Mouse (Mus musculus) lung, embryonic 14.5 days (tissue): ENCODE results near the gene Zswim1. TPM values are rescaled to one million over a fixed set of nuclear protein-coding genes. Genes with fewer than 3 reads are reported as not detected.

Source experiments
- ATAC-seq: fragments of 200-750 bp; cut with Nextera tagmentation; 2 replicates; pipeline ENCODE4 v1.8.0; 2017; ENCODE audit warnings: mild to moderate bottlenecking, moderate TSS enrichment, moderate library complexity; ENCODE audit not compliant: insufficient read depth
- DNase-seq: peaks from one replicate; pipeline ENCODE4 v3.0.0-alpha.2; 2015
- H3K27ac ChIP-seq: fragments of 300-500 bp; sonication (generic); 2 replicates; pipeline ENCODE4 v1.5.1; 2014; ENCODE audit warnings: low read depth, mild to moderate bottlenecking, moderate library complexity
- H3K27me3 ChIP-seq: fragments of 300-500 bp; sonication (generic); 2 replicates; pipeline ENCODE4 v1.6.1; 2014; ENCODE audit warnings: low read length, control low read depth; ENCODE audit not compliant: insufficient read depth
- H3K36me3 ChIP-seq: fragments of 300-500 bp; sonication (generic); 2 replicates; pipeline ENCODE4 v1.6.1; 2014; ENCODE audit warnings: control low read depth; ENCODE audit not compliant: insufficient read depth
- H3K4me1 ChIP-seq: fragments of 300-500 bp; sonication (generic); 2 replicates; pipeline ENCODE4 v1.6.1; 2014; ENCODE audit warnings: antibody characterized with exemption, control low read depth; ENCODE audit not compliant: insufficient read depth
- H3K4me2 ChIP-seq: fragments of 300-500 bp; sonication (generic); 2 replicates; pipeline ENCODE4 v1.6.1; 2014; ENCODE audit warnings: mild to moderate bottlenecking
- H3K4me3 ChIP-seq: fragments of 300-500 bp; sonication (generic); 2 replicates; pipeline ENCODE4 v1.5.1; 2014; ENCODE audit warnings: low read depth, low read length
- H3K9ac ChIP-seq: fragments of 300-500 bp; sonication (generic); 2 replicates; pipeline ENCODE4 v1.6.1; 2014
- H3K9me3 ChIP-seq: fragments of 300-500 bp; sonication (generic); 2 replicates; pipeline ENCODE4 v1.6.1; 2016; ENCODE audit warnings: low read depth, low read length, control low read depth
- CTCF ChIP-seq: IDR thresholded peaks from 2 replicates; pipeline ENCODE4 v1.5.1; 2016; ENCODE audit warnings: antibody characterized with exemption, low read depth
- WGBS: fragments of 180-500 bp; shearing (Covaris S2); extraction: QIAGEN DNeasy Blood & Tissue Kit; methylation state at CpG from one replicate; pipeline ENCODE4 v1.1.7; 2014; 5-methylcytosine and 5-hydroxymethylcytosine counted together
- polyA plus RNA-seq: library from polyadenylated mRNA; unstranded; fragments of >200 nt; fragmentation: Nextera tagmentation; extraction: Ambion mirVana; gene quantifications from 2 replicates; pipeline ENCODE4 v1.2.1, GENCODE M21; 2014

Gene Zswim1
- polyA plus RNA-seq, 1 experiment from 2014 or later, result 21.1 TPM

DNA sequence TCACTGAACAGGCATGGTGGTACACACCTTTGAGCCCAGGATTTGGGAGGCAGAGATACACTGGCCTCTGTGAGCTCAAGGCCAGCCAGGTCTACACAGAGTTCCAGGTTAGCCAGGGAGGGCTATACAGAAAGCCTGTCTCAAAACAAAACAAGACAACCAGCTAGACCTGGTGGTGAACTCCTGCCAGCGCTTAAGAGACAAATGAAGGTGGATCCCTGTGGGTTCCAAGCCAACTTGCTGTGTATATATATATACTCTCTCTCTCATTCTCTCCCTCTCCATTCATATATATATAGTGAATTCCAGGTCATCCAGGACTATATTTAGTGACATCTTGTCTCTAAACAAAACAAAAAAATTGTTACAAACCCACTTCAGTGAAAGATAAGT, 18.6 kb upstream of the Zswim1 start:
- TF ChIP-seq CTCF, result no peak
- Histone ChIP-seq H3K4me1 (peaks cover 5% of the 10 kb centered on the region), H3K27ac (no peak overlapping the region), H3K27me3 (no peaks in the 10 kb centered on the region), H3K36me3 (peaks cover 22% of the 10 kb centered on the region; the same call in 1 of the 2 replicates), H3K4me3 (peak overlapping the region; percentile 81), H3K9ac (peak overlapping the region; percentile 81), H3K4me2 (peak overlapping the region; percentile 88), H3K9me3 (no peaks in the 10 kb centered on the region)
- no peak for DNase-seq
- no peak for ATAC-seq
- 50% methylated on average over 1 of the region's 1 CpGs for WGBS

DNA sequence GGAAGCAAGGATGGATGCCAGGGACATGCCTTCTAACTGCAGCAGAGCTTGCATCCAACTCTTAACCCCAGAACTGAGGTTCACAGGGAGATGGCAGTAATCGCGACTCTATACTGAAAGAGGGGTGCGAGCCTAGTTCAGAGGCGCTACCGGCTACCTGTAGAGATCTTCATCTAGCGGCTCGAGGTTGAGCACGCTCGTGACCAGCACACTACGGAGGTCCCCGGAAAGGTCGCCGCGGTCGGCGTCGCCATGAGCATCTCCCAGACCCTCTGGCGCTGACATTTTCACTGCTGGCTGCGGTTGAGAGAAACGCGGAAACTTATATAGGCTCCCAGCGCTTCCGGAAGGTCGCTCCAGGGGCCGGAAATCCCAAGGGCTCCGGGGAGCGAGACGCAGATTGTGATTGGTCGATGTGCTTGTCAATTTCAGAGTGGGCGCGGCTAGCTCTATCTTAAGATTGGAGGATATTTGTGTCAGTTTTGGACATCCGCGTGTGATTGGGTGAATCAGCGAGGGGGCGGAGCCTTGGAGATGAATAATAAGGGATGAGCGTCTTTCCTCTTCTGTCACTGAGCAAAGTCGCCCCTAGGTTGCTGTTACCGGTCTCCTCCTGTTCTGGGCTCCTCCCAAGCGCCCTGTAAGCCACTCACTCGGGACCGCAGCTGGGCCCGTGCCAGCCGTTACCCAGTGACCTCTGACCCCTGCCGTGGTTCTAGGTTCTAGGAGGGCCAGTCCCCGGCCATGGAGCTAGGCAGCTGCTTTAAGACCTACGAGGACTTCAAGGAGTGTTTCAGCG, 17.8 kb upstream of the Zswim1 start, which contains the start of the genes Acot8 and Zswim3:
TSS of gene Acot8 (minus strand) at position 350 of the 799 bp plus-strand sequence.
TSS of gene Zswim3 (plus strand) at position 566 of the 799 bp plus-strand sequence.
- ATAC-seq (peak; percentile 97), DNase-seq (peak; percentile 100)

DNA sequence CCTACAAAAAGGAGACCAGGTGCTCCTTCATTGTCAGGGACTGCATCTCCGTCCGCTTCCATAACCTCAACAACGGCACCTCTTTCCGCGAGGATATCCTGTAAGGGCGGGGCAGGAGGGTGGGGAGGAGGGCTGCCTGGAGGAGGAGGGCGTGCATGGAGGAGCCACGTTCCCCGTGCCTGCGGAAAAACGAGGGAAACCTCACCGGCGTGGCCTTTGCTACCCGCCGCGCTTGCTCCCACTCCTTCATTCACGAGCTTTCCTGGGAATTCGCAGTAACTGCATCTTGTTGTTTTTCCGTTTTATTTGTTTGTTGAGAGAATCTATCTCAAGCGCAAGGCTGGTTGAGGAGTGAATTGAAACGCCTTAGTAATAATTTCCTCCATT, 17.2 kb upstream of the Zswim1 start:
- H3K9ac ChIP-seq, result peak overlapping the region; percentile 69
- TF ChIP-seq CTCF, result no peak
- DNase-seq (no peak), ATAC-seq (peak; percentile 44)
- H3K27me3 ChIP-seq, result no peaks in the 10 kb centered on the region
- H3K9me3 ChIP-seq, result no peaks in the 10 kb centered on the region
- WGBS, result 2% methylated on average over 21 of the region's 21 CpGs
- peaks cover 5% of the 10 kb centered on the region for H3K4me1 ChIP-seq
- H3K27ac ChIP-seq, result peak overlapping the region; percentile 82
- peak overlapping the region; percentile 81 for H3K4me3 ChIP-seq
- H3K36me3 ChIP-seq, result peaks cover 11% of the 10 kb centered on the region; the same call in 1 of the 2 replicates
- peak overlapping the region; percentile 88 for H3K4me2 ChIP-seq

More for the DNA sequence above, 17.8 kb upstream of the Zswim1 start, which contains the start of the genes Acot8 and Zswim3:
- peak within 1 kb of the TSS; percentile 81 for H3K9ac ChIP-seq
- peak within 1 kb of the TSS; percentile 88 for H3K4me2 ChIP-seq
- H3K27ac ChIP-seq, result peak within 1 kb of the TSS; percentile 82
- peak within 1 kb of the TSS; percentile 81 for H3K4me3 ChIP-seq
- peaks cover 15% of the 10 kb centered on the region; the same call in 1 of the 2 replicates for H3K36me3 ChIP-seq
- H3K27me3 ChIP-seq, result no peaks in the 10 kb centered on the region
- H3K4me1 ChIP-seq, result peaks cover 5% of the 10 kb centered on the region
- WGBS, result under 1% methylated on average over 47 of the region's 47 CpGs
- TF ChIP-seq CTCF, result no peak
- H3K9me3 ChIP-seq, result no peaks in the 10 kb centered on the region

DNA sequence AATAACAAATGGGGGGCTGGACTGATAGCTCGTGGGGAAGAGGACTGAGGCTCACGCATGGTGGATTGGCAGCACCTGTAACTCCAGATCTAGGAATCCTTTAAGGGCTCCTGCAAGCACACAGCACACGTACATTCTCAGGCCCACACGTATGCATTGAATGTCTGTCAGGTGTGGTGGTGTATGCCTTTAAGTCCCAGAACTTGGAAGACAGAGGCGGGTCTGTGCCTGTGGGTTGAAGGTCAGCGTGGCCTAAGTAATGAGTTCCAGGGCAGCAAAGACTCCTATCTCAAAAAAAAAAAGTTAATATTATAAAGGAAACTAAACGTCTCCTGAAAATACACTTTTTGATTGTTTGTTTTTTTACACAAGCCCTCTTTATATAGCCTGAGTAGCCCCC, 15.9 kb upstream of the Zswim1 start:
- Histone ChIP-seq H3K27ac (no peak overlapping the region), H3K4me3 (no peak overlapping the region), H3K27me3 (no peaks in the 10 kb centered on the region), H3K4me1 (peaks cover 5% of the 10 kb centered on the region), H3K9ac (no peak overlapping the region), H3K36me3 (peaks cover 9% of the 10 kb centered on the region; the same call in 1 of the 2 replicates), H3K9me3 (no peaks in the 10 kb centered on the region), H3K4me2 (no peak overlapping the region; the same call in 1 of the 2 replicates)
- ATAC-seq (no peak), DNase-seq (no peak)
- TF ChIP-seq CTCF, result no peak
- WGBS, result 72% methylated on average over 7 of the region's 7 CpGs

DNA sequence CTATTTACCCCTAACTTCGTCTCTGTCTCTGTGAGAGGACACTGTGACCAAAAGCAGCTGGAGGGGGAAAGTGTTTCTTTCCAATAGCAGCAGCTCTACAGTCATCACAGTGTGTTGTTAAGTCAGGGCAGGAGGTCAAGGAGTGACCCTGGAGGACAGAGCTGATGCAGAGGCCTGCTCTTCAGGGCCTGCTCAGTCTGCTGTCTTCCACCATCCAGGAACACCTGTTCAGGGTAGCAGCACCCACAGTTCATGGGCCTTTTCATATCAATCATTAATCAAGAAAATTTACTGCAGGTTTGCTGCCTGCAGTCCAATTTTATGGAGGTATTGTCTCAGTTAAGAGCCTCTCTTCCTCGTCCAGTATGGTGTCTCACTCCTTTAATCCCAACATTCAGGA, 8.9 kb upstream of the Zswim1 start:
- DNase-seq (no peak), ATAC-seq (no peak)
- Histone ChIP-seq H3K36me3 (peaks cover 3% of the 10 kb centered on the region; the same call in 1 of the 2 replicates), H3K9me3 (no peaks in the 10 kb centered on the region), H3K4me3 (no peak overlapping the region), H3K4me1 (peaks cover 6% of the 10 kb centered on the region; the same call in 1 of the 2 replicates), H3K9ac (no peak overlapping the region), H3K27me3 (no peaks in the 10 kb centered on the region), H3K4me2 (no peak overlapping the region), H3K27ac (no peak overlapping the region)
- 46% methylated on average over 2 of the region's 2 CpGs for WGBS
- TF ChIP-seq CTCF, result no peak

DNA sequence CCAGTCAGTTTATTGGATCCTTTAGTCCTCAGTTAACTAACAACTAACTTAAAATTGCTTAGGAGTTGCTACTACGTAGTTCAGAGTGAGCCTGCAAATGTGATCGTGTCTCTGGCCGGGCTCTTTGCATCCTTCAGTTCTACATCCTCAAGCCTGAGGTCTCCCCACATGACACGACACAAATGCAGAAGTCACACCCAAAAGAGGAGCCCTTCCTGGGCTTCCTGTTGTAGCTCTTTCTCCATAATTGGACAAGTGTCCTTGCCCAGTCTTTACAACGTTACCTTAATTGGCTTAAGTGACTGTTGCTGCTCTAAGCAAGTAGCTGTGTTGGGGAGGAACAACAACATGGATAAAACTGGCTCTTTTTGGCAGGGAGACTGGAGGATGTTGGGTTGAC, 7.1 kb upstream of the Zswim1 start:
- Histone ChIP-seq H3K4me1 (peaks cover 6% of the 10 kb centered on the region; the same call in 1 of the 2 replicates), H3K9ac (no peak overlapping the region), H3K36me3 (no peaks in the 10 kb centered on the region), H3K27ac (no peak overlapping the region), H3K9me3 (no peaks in the 10 kb centered on the region), H3K27me3 (no peaks in the 10 kb centered on the region), H3K4me3 (no peak overlapping the region), H3K4me2 (no peak overlapping the region)
- 87% methylated on average over 5 of the region's 5 CpGs for WGBS
- DNase-seq (no peak), ATAC-seq (no peak)
- TF ChIP-seq CTCF, result no peak

DNA sequence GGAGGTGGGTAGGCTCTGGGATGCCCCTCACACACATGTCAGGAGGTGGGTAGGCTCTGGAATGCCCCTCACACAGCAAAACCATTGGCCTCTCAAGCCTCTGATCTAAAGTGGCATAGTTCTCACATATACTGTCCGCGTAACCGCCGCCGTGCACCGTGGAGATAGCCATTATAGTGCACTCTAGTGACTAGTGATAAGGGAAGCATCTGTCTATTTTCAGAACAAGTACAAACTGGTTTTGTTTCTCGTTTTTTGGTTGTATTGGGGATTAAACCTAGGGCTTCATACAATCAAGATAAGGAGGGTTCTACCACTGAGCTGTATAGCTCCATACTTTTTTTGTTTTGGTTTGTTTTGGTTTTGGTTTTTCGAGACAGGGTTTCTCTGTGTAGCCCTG, 6.7 kb upstream of the Zswim1 start:
- Histone ChIP-seq H3K4me1 (peaks cover 6% of the 10 kb centered on the region; the same call in 1 of the 2 replicates), H3K9me3 (no peaks in the 10 kb centered on the region), H3K4me3 (no peak overlapping the region), H3K4me2 (no peak overlapping the region), H3K27ac (no peak overlapping the region), H3K36me3 (no peaks in the 10 kb centered on the region), H3K9ac (no peak overlapping the region), H3K27me3 (no peaks in the 10 kb centered on the region)
- 87% methylated on average over 8 of the region's 8 CpGs for WGBS
- TF ChIP-seq CTCF, result no peak
- no peak for ATAC-seq
- DNase-seq, result no peak
